Mouse (Mus musculus) left cerebral cortex, adult 18-20 months (tissue): ENCODE measurements around the gene Herc2. TPM values are rescaled to one million over a fixed set of nuclear protein-coding genes. Genes with fewer than 3 reads are reported as not detected.
A peak's percentile ranks its signal among the peaks of the same experiment; 100 is the strongest.
"Not testable (repeated sequence)": the region's sequence is repeated elsewhere in the genome, so short reads cannot be mapped to it uniquely, and the experiment has no call there.

Experiments used
- DNase-seq, 2 experiments: peaks; one replicate each; pipeline ENCODE4 v3.0.0; 2021 to 2022; ENCODE audit warnings: low spot score in 2 of 2, mixed read lengths in 1 of 2
- long read RNA-seq, 2 experiments: library from polyadenylated mRNA; stranded (forward); transcript quantifications; one replicate each; pipeline ENCODE4 v2.0.0; 2021
- total RNA-seq, 2 experiments: library from RNA; stranded (reverse); gene quantifications; 2 replicates each; pipeline ENCODE4 v1.2.3; 2021

Gene Herc2
- 100 to 1,000 TPM; 128 to 129 TPM for total RNA-seq
- long read RNA-seq, experiment 1, partial matches to known transcripts, result 37 of 43 reads
- long read RNA-seq, experiment 1, other reads (novel, unspliced or antisense), result 6 of 43 reads
- long read RNA-seq, experiment 2, partial matches to known transcripts, result 12 of 14 reads
- long read RNA-seq, experiment 2, other reads (novel, unspliced or antisense), result 2 of 14 reads

- peak; percentile 99 to 100 for DNase-seq
These were observed at the start of gene Herc2 for GRCm38 (mm10) chr7:56049831-56050321. Gene Herc2, plus strand, starts transcription at chr7:56050196.

- DNase-seq, result no peak
These were observed 39.5 kb upstream of the Herc2 start for GRCm38 (mm10) chr7:56010318-56011017.

DNA sequence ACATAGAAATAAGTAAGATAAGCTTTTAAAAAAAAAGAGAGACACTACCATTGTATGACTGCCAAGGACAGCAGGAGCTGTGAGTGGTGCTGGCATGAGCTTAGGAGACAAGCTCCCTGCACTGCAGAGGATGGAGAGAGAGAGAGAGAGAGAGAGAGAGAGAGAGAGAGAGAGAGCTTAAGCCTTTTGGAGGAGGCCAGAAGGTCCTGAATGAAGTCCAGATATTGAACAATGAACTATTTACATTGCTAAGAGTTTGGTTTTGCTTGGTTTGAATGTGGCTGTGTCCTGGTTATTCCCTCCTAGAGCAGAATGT, 39.0 kb upstream of the Herc2 start:
- DNase-seq, result no peak

- no peak for DNase-seq
These were observed 36.6 kb upstream of the Herc2 start for GRCm38 (mm10) chr7:56013261-56014001.

DNA sequence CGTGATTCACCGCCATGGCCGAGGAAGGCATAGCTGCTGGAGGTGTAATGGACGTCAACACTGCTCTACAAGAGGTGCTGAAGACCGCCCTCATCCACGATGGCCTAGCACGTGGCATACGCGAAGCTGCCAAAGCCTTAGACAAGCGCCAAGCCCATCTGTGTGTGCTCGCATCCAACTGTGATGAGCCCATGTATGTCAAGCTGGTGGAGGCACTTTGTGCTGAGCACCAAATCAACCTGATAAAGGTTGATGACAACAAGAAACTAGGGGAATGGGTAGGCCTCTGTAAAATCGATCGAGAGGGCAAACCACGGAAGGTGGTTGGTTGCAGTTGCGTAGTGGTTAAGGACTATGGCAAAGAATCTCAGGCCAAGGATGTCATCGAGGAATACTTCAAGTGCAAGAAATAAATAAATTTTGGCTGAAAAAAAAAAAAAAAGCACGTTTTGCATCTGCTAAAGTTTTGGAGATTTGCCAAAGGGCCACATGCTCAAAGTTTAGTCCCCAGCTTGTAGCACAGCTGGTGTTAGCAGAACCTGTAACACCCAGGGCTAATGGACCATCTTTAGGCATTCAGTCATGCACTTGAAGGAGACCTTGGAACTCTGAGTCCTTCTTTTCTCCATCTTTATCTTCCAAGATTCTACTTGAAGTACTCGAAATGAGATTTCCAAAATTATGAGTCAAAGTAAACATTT, 35.8 kb upstream of the Herc2 start:
- DNase-seq, result not testable (repeated sequence)

DNA sequence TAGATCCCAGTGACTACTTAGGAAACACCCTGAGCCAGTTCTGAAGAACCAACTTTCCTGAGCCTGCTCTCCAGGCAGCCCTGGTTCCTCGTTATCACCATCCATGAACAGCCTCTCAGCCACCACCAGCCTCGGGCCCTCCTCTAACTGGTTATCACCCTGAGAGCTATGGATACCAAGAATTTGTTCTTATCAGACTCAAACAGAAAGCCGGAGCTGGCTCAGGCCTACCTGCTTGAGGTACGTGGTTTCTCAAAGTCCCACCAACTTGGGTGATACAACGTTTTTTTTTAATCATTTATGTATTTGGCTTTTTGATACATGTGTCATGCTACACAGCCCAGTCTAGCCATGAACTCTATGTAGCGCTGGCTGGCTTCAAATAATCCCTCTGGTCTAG, 34.8 kb upstream of the Herc2 start:
- no peak for DNase-seq

DNA sequence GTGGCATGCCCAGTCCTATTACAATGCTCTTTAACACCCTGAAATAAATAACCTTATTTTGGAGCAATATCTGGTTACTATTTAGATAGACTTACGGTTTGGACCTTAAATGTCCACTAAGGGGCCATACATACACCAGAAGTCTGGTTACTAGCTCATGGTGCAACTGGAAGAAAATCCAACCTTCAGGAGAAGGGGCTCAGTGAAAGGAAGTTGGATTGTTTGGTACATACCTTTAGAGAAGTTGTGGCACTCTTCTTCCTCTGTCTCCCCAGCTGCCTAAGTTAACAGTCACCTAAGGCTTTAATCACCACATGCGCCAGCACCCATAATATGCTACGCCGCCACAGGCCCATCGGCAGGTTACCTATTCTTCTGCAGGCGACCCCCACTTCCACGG, 34.2 kb upstream of the Herc2 start:
- no peak for DNase-seq

DNA sequence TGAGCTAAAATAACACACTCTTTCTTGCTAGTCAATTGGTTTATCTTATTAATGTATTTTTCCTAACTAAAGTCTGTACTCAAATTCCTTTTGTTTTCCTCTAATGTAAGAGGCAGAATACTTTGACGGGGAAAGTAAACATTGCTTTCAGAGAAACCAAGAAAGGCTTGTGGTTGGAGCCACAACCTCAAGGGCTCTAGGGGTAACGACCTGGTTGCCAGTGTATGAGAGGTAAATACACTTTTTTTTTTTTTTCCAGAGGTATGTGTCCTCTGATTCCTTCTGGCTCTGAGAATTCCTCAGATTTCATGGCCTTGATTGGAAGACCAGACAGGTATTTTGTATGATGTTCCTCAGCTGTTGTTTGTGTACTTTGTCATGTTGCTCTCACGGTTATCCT, 32.2 kb upstream of the Herc2 start:
- no peak for DNase-seq

GRCm38 (mm10) chr7:56018446-56018971, 31.5 kb upstream of the Herc2 start:
- DNase-seq, result no peak

GRCm38 (mm10) chr7:56018972-56019929, 30.7 kb upstream of the Herc2 start:
- peak; percentile 62 to 81 for DNase-seq

GRCm38 (mm10) chr7:56019930-56020253, 30.1 kb upstream of the Herc2 start, which contains the start of gene Nipa1:
Gene Nipa1, minus strand, starts transcription at chr7:56019954.
- no peak for DNase-seq

GRCm38 (mm10) chr7:56023586-56023985, 26.4 kb upstream of the Herc2 start:
- DNase-seq, result no peak

DNA sequence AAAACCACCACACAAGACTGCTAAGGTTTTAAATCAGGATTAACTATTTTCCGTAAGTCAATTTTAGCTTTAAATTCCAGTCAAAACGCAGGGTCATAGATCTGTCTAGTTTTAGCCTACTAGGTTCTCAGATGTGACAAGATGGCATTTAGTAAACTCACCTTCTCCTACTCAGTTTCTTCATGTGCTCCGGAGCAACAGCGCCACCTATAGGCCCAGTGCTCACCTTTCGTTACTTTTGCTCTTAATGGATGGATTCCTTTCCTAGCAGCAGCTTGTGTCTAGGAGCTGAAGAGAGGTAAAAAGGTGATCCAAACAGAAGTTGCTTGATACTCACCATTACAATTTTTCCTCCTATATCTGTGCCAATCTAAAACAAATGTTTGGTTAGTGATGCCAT, 7.6 kb upstream of the Herc2 start:
- DNase-seq, result peak; percentile 85 to 90

DNA sequence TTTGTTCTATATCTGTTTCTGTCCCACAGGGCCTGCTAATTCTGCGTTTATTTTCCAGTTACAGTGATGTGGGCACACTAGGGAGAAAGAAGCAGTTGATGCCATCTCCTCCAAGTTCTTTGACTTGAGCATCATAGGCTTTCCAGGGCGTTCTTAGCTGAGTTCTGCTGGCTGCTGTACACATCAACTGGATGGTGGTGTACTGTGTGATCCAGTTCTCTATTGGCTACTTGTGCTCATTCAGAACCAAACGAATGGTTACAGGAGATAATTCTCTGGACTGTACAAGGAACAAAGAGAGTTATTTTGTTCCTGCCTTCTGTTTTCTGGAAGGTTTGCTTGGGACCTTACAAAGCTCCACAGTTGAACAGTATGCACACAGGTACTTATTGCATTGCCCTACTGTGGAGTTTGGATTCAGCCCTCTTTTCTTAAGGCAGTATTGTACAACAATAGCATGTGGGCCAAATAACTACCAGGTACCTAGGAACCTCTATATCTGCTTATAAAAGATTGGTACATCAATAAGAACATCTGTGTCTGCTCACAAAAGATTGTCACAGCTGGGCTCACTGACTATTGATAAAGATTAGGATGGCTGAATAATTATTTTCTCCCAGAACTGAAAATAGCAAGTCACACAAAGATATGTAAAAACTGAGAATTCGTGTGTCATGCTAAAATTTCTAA, 6.3 kb upstream of the Herc2 start:
- DNase-seq, result no peak

DNA sequence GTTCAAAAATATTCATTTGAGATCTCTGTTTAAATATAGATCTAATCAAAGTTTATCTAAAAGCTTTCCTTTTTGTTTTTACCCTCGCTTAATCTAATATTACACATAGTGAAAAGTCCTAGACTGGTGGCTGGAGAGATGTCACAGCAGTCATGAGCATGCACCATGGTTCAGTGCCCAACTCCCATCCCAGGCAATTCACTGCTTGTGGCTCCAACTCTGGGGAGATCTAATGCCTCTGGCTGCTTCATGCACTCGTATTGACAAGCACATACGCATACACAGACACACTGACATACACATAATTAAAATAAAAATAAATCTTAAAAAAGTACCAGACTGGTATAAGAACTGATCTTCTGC, 5.7 kb upstream of the Herc2 start:
- DNase-seq, result no peak

DNA sequence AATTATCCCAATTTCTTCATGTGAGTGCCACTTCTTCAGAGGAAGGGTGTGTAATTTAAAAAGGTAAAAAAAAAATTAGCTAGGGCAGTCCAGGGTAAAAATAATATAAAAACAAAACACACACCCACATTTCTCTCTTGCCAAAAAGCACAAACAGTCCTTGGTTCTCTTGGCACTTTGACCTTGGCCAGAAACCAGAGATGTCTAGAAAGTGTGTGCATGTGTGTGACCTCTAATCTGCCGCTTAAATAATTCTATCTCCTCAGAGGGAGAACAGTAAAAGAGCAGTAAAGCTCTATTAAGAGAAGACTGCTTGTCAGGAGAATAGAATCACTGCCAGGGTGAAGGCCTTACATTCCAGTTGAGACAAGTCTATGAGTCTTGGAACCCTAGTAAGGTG, 2.8 kb upstream of the Herc2 start:
- DNase-seq, result no peak

- DNase-seq, result peak in 1 of 2 experiments; percentile 21
These were observed 503 bp downstream of the Herc2 start for GRCm38 (mm10) chr7:56050487-56050911.

- DNase-seq, result no peak
These were observed 3.0 kb downstream of the Herc2 start for GRCm38 (mm10) chr7:56052996-56053395.

DNA sequence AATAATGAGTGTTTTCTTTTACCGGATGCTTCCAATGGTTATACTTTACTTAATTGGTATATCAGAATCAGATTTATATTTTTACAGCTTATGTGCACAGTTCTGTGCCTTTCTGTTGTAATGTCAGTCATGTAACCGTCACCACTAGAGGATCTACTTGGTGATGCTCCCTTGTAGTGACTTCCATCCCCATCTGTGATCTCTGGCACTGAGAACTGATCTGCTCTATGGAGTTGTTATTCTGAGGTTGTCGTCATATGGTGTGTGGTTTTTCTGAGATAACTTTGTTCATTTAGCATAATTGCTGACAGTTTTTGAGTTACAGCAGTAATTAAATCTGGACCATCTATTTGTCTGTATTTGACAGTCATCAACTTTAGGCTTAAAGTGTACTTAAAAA, 5.3 kb downstream of the Herc2 start:
- DNase-seq, result no peak

GRCm38 (mm10) chr7:56064876-56065275, 14.9 kb downstream of the Herc2 start:
- DNase-seq, result no peak
